Mouse (Mus musculus) limb, embryonic 10.5 days (tissue): ENCODE data around the gene Ndufs2. TPM values are rescaled to one million over a fixed set of nuclear protein-coding genes. Genes with fewer than 3 reads are reported as not detected.
A peak's percentile ranks its signal among the peaks of the same experiment; 100 is the strongest.

Experiments used
- DNase-seq: peaks from one replicate; pipeline ENCODE4 v3.0.0-alpha.2; 2017; ENCODE audit warnings: low spot score
- H3K27ac ChIP-seq: fragments of 300-500 bp; sonication (generic); 2 replicates; pipeline ENCODE4 v1.5.1; 2016; ENCODE audit warnings: mild to moderate bottlenecking
- H3K27me3 ChIP-seq: fragments of 300-500 bp; sonication (generic); 2 replicates; pipeline ENCODE4 v1.6.1; 2016; ENCODE audit warnings: low read depth, mild to moderate bottlenecking; ENCODE audit not compliant: poor library complexity, severe bottlenecking
- H3K36me3 ChIP-seq: fragments of 300-500 bp; sonication (generic); 2 replicates; pipeline ENCODE4 v1.6.1; 2016; ENCODE audit warnings: mild to moderate bottlenecking, moderate library complexity
- H3K4me1 ChIP-seq: fragments of 300-500 bp; sonication (generic); 2 replicates; pipeline ENCODE4 v1.6.1; 2016
- H3K4me3 ChIP-seq: fragments of 300-500 bp; sonication (generic); 2 replicates; pipeline ENCODE4 v1.5.1; 2016; ENCODE audit warnings: mild to moderate bottlenecking, moderate library complexity
- H3K9me3 ChIP-seq: fragments of 300-500 bp; sonication (generic); replicated peaks from 2 replicates; pipeline ENCODE4 v1.6.1; 2016; ENCODE audit warnings: mild to moderate bottlenecking
- WGBS: fragments of 180-500 bp; shearing (Covaris S2); methylation state at CpG from one replicate; pipeline ENCODE4 v1.1.7; 2016; 5-methylcytosine and 5-hydroxymethylcytosine counted together
- polyA plus RNA-seq: library from polyadenylated mRNA; unstranded; fragments of >200 nt; fragmentation: Nextera tagmentation; extraction: Ambion mirVana; gene quantifications from 2 replicates; pipeline ENCODE4 v1.2.1, GENCODE M21; 2016

Gene Ndufs2
- polyA plus RNA-seq, 1 experiment from 2014 or later: 312 TPM

DNA sequence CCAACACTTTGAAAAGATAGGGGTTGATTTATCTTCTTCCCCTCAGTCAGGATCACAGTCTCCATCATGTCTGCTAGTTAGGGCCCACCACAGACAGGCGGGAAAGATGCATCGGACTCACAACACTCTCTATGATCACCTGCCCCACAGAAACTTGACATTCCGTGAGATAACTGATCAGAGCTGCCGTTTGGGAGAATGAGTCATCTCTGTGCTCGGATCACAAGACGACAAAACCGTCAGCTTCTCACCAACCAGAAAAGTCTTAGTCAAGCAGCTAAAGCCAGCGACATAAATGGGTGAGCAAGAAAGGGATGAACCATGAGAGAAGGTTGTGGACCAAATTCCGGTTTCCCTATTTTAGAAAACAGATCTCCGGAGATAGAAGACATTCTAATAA lies 58.9 kb downstream of the Ndufs2 start:
- no peak for DNase-seq
- H3K36me3 ChIP-seq: no peaks in the 10 kb centered on the region
- H3K4me3 ChIP-seq: no peak overlapping the region
- no peak overlapping the region for H3K27ac ChIP-seq
- peaks cover 85% of the 10 kb centered on the region for H3K27me3 ChIP-seq
- H3K9me3 ChIP-seq: no peaks in the 10 kb centered on the region
- H3K4me1 ChIP-seq: peaks cover 48% of the 10 kb centered on the region
- 49% methylated on average over 10 of the region's 10 CpGs for WGBS

DNA sequence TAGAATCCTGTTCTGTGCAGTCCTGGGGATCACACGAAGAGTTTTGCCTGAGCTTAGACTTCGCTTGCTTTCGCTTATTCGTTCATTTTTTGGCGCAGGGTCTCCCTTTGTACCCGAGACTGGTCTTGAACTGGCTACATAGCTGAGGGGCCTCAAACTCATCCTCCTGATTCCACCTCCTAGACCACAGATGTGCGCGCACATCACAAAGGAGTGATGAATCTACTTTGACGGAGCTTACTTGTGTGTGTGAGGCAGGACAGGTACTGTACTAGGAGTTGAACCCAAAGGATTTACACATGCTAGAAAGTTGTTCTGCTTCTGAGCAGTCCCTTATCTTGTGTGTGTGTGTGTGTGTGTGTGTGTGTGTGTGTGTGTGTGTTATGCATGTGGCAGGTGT lies 60.4 kb downstream of the Ndufs2 start:
- Histone ChIP-seq H3K36me3 (no peaks in the 10 kb centered on the region), H3K27me3 (peaks cover 77% of the 10 kb centered on the region), H3K9me3 (no peaks in the 10 kb centered on the region), H3K27ac (no peak overlapping the region), H3K4me3 (no peak overlapping the region), H3K4me1 (peaks cover 50% of the 10 kb centered on the region)
- 94% methylated on average over 9 of the region's 9 CpGs for WGBS
- no peak for DNase-seq

DNA sequence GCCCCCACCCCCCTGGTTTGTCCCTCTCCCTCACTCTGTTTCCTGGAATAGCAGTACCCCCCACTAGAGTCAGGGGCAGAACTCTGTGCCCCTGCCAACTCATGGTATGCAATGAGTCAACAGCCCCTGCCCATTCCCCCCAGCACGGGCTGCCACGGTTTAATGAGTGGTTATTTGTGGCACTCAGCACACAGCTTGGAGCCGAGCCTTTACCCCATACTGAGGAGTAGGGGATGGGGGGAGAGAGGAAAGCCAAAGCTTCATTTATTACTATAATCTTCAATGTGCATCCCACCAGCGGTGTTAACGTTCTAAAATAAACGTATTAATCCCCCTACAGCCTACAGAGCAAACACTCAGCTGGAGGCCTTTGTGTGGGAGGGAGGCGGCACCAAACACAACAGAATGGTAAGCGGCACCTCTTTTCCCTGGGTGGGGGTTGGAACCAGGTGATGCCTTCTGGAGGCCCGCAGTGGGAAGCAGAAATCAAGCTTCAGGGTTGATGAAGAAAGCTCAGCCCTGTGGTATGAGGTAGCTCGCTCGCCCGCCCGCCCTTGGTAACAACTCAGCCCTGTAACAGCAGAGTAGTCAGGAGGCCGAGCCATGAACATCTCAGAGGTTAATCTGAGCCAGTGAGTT lies 61.6 kb downstream of the Ndufs2 start:
- H3K27me3 ChIP-seq: peaks cover 71% of the 10 kb centered on the region
- 38% methylated on average over 14 of the region's 14 CpGs for WGBS
- no peak overlapping the region for H3K4me3 ChIP-seq
- H3K4me1 ChIP-seq: peaks cover 46% of the 10 kb centered on the region
- no peaks in the 10 kb centered on the region for H3K36me3 ChIP-seq
- DNase-seq: no peak
- H3K9me3 ChIP-seq: no peaks in the 10 kb centered on the region
- H3K27ac ChIP-seq: peak overlapping the region; percentile 53; the same call in 1 of the 2 replicates

DNA sequence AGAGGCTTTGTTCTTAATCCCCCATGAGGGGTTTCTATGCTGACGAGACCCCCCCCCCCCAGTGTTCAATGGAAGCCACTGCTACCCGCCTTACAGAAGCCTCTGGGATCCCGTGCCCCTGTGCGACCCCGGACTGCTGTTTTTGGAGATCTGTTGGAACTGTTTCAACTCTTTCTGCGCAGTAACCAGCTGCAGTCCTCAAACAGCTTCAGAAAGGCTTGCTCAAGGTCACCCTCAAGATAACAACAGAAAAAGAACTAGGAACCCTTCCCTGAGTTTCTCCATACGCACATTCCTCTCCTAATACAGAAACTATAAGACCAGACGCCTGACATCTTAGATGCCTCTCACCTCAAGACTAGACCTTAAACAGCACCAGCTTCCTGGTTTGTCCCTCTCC lies 62.1 kb downstream of the Ndufs2 start:
- Histone ChIP-seq H3K9me3 (no peaks in the 10 kb centered on the region), H3K27me3 (peaks cover 65% of the 10 kb centered on the region), H3K4me3 (no peak overlapping the region), H3K27ac (peak overlapping the region; percentile 53; the same call in 1 of the 2 replicates), H3K4me1 (peaks cover 40% of the 10 kb centered on the region), H3K36me3 (no peaks in the 10 kb centered on the region)
- 43% methylated on average over 8 of the region's 8 CpGs for WGBS
- DNase-seq: no peak

DNA sequence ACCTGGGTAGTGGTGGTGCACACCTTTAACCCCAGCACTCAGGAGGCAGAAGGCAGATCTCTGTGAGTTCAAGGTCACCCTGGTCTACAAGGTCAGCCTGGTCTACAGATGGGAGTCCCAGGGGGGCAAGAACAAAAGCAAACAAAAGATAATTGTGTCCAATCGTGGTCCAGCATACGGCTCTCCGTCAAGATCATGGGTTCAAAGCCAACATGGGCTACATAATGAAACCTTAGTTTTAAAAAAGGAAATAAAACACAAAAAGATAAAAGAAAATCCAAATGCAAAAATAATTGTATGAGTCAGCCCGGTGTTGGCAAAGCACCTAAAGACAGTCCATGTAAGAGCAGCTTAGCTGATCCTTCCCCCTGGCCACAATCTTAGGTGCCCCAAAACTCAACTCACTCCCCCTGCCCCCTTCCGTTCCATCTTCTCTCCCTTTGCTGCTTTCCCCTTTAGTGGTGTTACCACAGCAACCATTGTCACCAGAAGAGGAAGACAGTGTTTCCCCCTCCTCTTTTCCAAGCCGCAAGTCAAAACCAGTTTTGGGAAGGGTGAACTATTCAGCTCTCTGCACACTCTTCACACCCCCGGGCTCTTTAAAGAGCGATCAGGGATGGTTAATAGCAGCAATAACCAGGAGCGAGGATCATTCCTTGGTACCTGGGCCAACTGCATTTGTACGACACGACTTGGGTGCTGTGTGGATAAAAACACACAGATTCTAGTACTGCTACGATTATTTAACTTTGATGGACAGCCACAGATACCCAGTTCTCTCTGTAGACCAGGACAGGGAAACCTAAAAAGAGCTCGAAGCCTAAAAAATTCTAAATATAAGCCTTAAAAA lies 63.1 kb downstream of the Ndufs2 start:
- no peak overlapping the region for H3K27ac ChIP-seq
- no peaks in the 10 kb centered on the region for H3K9me3 ChIP-seq
- no peak for DNase-seq
- H3K27me3 ChIP-seq: peaks cover 55% of the 10 kb centered on the region
- H3K4me3 ChIP-seq: no peak overlapping the region
- peaks cover 35% of the 10 kb centered on the region for H3K4me1 ChIP-seq
- 72% methylated on average over 13 of the region's 13 CpGs for WGBS
- H3K36me3 ChIP-seq: no peaks in the 10 kb centered on the region

DNA sequence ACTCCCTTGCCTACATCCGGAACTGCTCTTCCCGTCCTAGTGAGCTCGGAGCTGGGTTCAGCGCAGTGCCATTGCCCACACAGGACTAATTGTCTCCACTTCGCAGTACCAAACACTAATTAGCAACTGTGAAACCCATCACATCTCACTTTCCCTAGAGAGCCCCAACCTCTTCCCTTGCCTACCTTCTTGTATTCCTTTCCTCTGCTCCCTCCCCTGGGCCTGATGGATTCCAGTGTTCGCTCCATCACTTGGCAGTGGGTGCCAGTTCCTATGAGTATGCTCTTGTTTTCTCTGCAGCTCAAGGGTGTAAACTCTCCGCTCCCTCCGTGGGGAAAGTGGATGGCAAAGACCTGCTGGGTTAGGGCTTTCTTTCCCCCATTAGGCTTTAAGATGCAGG lies 65.5 kb downstream of the Ndufs2 start:
- H3K4me3 ChIP-seq: no peak overlapping the region
- H3K4me1 ChIP-seq: peaks cover 30% of the 10 kb centered on the region
- H3K9me3 ChIP-seq: no peaks in the 10 kb centered on the region
- DNase-seq: no peak
- WGBS: 49% methylated on average over 8 of the region's 8 CpGs
- H3K27ac ChIP-seq: no peak overlapping the region
- no peaks in the 10 kb centered on the region for H3K36me3 ChIP-seq
- peaks cover 31% of the 10 kb centered on the region for H3K27me3 ChIP-seq

Other genes starting within 250 kb of the Ndufs2 start
- gene Fcgr4, start 232.5 kb downstream of the Ndufs2 start, polyA plus RNA-seq: 0.11 TPM in 1 of 2 replicates, not detected in the other
- 3.0 and 3.3 TPM in 2 replicates for gene Fcgr3, start 186.5 kb downstream of the Ndufs2 start, polyA plus RNA-seq
- 1.0 and 1.1 TPM in 2 replicates for gene Cfap126, start 137.5 kb downstream of the Ndufs2 start, polyA plus RNA-seq
- gene Sdhc, start 100.8 kb downstream of the Ndufs2 start, polyA plus RNA-seq: 250 and 257 TPM in 2 replicates
- 0.44 TPM in 1 of 2 replicates, not detected in the other for gene Mpz, start 100.7 kb downstream of the Ndufs2 start, polyA plus RNA-seq
- 1.7 and 1.9 TPM in 2 replicates for gene Pcp4l1, start 55.1 kb downstream of the Ndufs2 start, polyA plus RNA-seq
- gene Nr1i3, start 37.4 kb downstream of the Ndufs2 start, polyA plus RNA-seq: 0.23 and 0.34 TPM in 2 replicates
- gene Tomm40l, start 28.9 kb downstream of the Ndufs2 start, polyA plus RNA-seq: 32.2 and 32.5 TPM in 2 replicates
- gene Apoa2, start 26.3 kb downstream of the Ndufs2 start, polyA plus RNA-seq: 1.9 and 2.6 TPM in 2 replicates
- 6.4 and 10.7 TPM in 2 replicates for gene Fcer1g, start 17.0 kb downstream of the Ndufs2 start, polyA plus RNA-seq
- 7.3 and 10.5 TPM in 2 replicates for gene Adamts4, start 967 bp downstream of the Ndufs2 start, polyA plus RNA-seq
- gene B4galt3, start 18.9 kb upstream of the Ndufs2 start, polyA plus RNA-seq: 69.0 and 75.1 TPM in 2 replicates
- 48.4 and 62.3 TPM in 2 replicates for gene Ppox, start 29.8 kb upstream of the Ndufs2 start, polyA plus RNA-seq
- gene Usp21, start 36.6 kb upstream of the Ndufs2 start, polyA plus RNA-seq: 107 and 125 TPM in 2 replicates
- 99.6 and 101 TPM in 2 replicates for gene Ufc1, start 43.6 kb upstream of the Ndufs2 start, polyA plus RNA-seq
- gene Dedd, start 77.8 kb upstream of the Ndufs2 start, polyA plus RNA-seq: 44.3 and 50.5 TPM in 2 replicates
- gene Nit1, start 94.3 kb upstream of the Ndufs2 start, polyA plus RNA-seq: 32.8 and 36.3 TPM in 2 replicates
- 149 TPM in 2 replicates for gene Pfdn2, start 94.3 kb upstream of the Ndufs2 start, polyA plus RNA-seq
- gene Klhdc9, start 109.4 kb upstream of the Ndufs2 start, polyA plus RNA-seq: 1.6 and 2.4 TPM in 2 replicates
- gene Nectin4, start 118.7 kb upstream of the Ndufs2 start, polyA plus RNA-seq: 3.4 and 4.8 TPM in 2 replicates
- gene Arhgap30, start 137.6 kb upstream of the Ndufs2 start, polyA plus RNA-seq: 0.56 and 0.69 TPM in 2 replicates
- gene Usf1, start 159.9 kb upstream of the Ndufs2 start, polyA plus RNA-seq: 119 and 127 TPM in 2 replicates
- 6.2 and 7.5 TPM in 2 replicates for gene Tstd1, start 167.5 kb upstream of the Ndufs2 start, polyA plus RNA-seq
- gene F11r, start 186.1 kb upstream of the Ndufs2 start, polyA plus RNA-seq: 34.7 and 38.2 TPM in 2 replicates